Mouse (Mus musculus): ENCODE measurements around the gene Gm2026. TPM values are rescaled to one million over a fixed set of nuclear protein-coding genes. Genes with fewer than 3 reads are reported as not detected.
"Not testable (repeated sequence)": the region's sequence is repeated elsewhere in the genome, so short reads cannot be mapped to it uniquely, and the experiment has no call there.

Gene Gm2026
- total RNA-seq (2014; fragmentation: Nextera tagmentation) = 14.5 and 17.1 TPM in 2 replicates
- 5.7 TPM in 1 of 2 replicates, not detected in the other for total RNA-seq (2017)

GRCm38 (mm10) chr2:175965031-175965430 is at the start of gene Gm2026:
Gene Gm2026, plus strand, starts transcription at chr2:175965331.
- not testable (repeated sequence) for ATAC-seq (replicated peaks; ENCODE audit: low FRiP score, low TSS enrichment, poor library complexity, severe bottlenecking)

GRCm38 (mm10) chr2:175931000-175931399 is 34.1 kb upstream of the Gm2026 start, which contains the start of gene Zfp966:
Gene Zfp966, minus strand, starts transcription at chr2:175931100.
- not testable (repeated sequence) for ATAC-seq (replicated peaks; ENCODE audit: low FRiP score, low TSS enrichment, poor library complexity, severe bottlenecking)

Other genes starting within 250 kb of the Gm2026 start
- not detected in 2 replicates for gene Gm2007, start 223.8 kb upstream of the Gm2026 start, total RNA-seq (2014; fragmentation: Nextera tagmentation)
- gene Gm2007, start 223.8 kb upstream of the Gm2026 start, total RNA-seq (2017) = not detected in 2 replicates
- 5.5 TPM in 1 of 2 replicates, not detected in the other for gene Gm14288, start 164.2 kb upstream of the Gm2026 start, total RNA-seq (2014; fragmentation: Nextera tagmentation)
- 8.1 and 12.2 TPM in 2 replicates for gene Gm14288, start 164.2 kb upstream of the Gm2026 start, total RNA-seq (2017)
- 13.6 and 13.8 TPM in 2 replicates for gene Gm6710, start 96.1 kb upstream of the Gm2026 start, total RNA-seq (2014; fragmentation: Nextera tagmentation)
- gene Gm6710, start 96.1 kb upstream of the Gm2026 start, total RNA-seq (2017) = 1.2 and 15.8 TPM in 2 replicates
- gene Zfp966, start 34.2 kb upstream of the Gm2026 start, total RNA-seq (2014; fragmentation: Nextera tagmentation) = 14.2 and 15.0 TPM in 2 replicates
- 5.9 and 21.7 TPM in 2 replicates for gene Zfp966, start 34.2 kb upstream of the Gm2026 start, total RNA-seq (2017)
- 1.2 and 1.5 TPM in 2 replicates for gene Gm2004, start 184.5 kb downstream of the Gm2026 start, total RNA-seq (2014; fragmentation: Nextera tagmentation)
- gene Gm2004, start 184.5 kb downstream of the Gm2026 start, total RNA-seq (2017) = 34.7 TPM in 1 of 2 replicates, not detected in the other

Measured in megakaryocyte-erythroid progenitor cell, adult 5-6 weeks (primary cell).